Mouse (Mus musculus) cortical plate, adult 2 months (tissue): ENCODE measurements around the gene Lipm. TPM values are rescaled to one million over a fixed set of nuclear protein-coding genes. Genes with fewer than 3 reads are reported as not detected.
A peak's percentile ranks its signal among the peaks of the same experiment; 100 is the strongest.

Source experiments
- H3K27ac ChIP-seq: fragments of 200-500 bp; 2 replicates; pipeline ENCODE4 v1.5.1; 2012; ENCODE audit warnings: low read length, control low read depth, inconsistent platforms; ENCODE audit not compliant: insufficient read depth
- H3K4me1 ChIP-seq: fragments of 200-500 bp; 2 replicates; pipeline ENCODE4 v1.6.1; 2011; ENCODE audit warnings: low read length; ENCODE audit not compliant: control insufficient read depth, insufficient read depth
- H3K4me3 ChIP-seq: fragments of 200-500 bp; 2 replicates; pipeline ENCODE4 v1.5.1; 2011; ENCODE audit warnings: mild to moderate bottlenecking, low read length, control low read depth; ENCODE audit not compliant: insufficient read depth
- CTCF ChIP-seq: fragments of 200-500 bp; IDR thresholded peaks from 2 replicates; pipeline ENCODE4 v1.5.1; 2011; ENCODE audit warnings: mild to moderate bottlenecking, control low read depth, low read length; ENCODE audit not compliant: insufficient read depth; ENCODE audit errors: extremely low read depth
- POLR2A ChIP-seq: fragments of 200-500 bp; IDR thresholded peaks from 2 replicates; pipeline ENCODE4 v1.6.1; 2011; ENCODE audit warnings: mild to moderate bottlenecking, low read length, control low read depth; ENCODE audit not compliant: insufficient read depth; ENCODE audit errors: extremely low read depth
- polyA plus RNA-seq: library from polyadenylated mRNA; depleted of rRNA; stranded (reverse); fragments of >200 nt; gene quantifications from 2 replicates; pipeline ENCODE4 v1.2.3, GENCODE M21; 2012

Gene Lipm
- polyA plus RNA-seq, 1 experiment: 0.13 TPM

- H3K27ac ChIP-seq: no peak overlapping the region
- TF ChIP-seq POLR2A (no peak), CTCF (no peak)
Observed at GRCm38 (mm10) chr19:34101888-34102287, 1.2 kb downstream of the Lipm start.

GRCm38 (mm10) chr19:34104841-34105240 lies 4.1 kb downstream of the Lipm start:
- no peaks in the 10 kb centered on the region for H3K4me1 ChIP-seq
- no peak overlapping the region for H3K4me3 ChIP-seq
- H3K27ac ChIP-seq: no peak overlapping the region
- TF ChIP-seq CTCF (no peak), POLR2A (no peak)

More at GRCm38 (mm10) chr19:34101888-34102287, 1.2 kb downstream of the Lipm start:
- Histone ChIP-seq H3K4me3 (no peak overlapping the region), H3K4me1 (no peaks in the 10 kb centered on the region)

GRCm38 (mm10) chr19:34119102-34119501 lies 18.4 kb downstream of the Lipm start:
- Histone ChIP-seq H3K4me1 (no peaks in the 10 kb centered on the region), H3K27ac (no peak overlapping the region), H3K4me3 (no peak overlapping the region)
- no peak for TF ChIP-seq CTCF
- no peak for TF ChIP-seq POLR2A

- Histone ChIP-seq H3K27ac (no peak overlapping the region), H3K4me3 (no peak overlapping the region), H3K4me1 (no peaks in the 10 kb centered on the region)
- no peak for TF ChIP-seq CTCF
- TF ChIP-seq POLR2A: no peak
Observed at GRCm38 (mm10) chr19:34119653-34120052, 18.9 kb downstream of the Lipm start.

- no peaks in the 10 kb centered on the region for H3K4me1 ChIP-seq
- no peak overlapping the region for H3K4me3 ChIP-seq
- TF ChIP-seq POLR2A: no peak
- TF ChIP-seq CTCF: no peak
- no peak overlapping the region for H3K27ac ChIP-seq
Observed at GRCm38 (mm10) chr19:34120107-34120731, 19.5 kb downstream of the Lipm start.

- Histone ChIP-seq H3K4me3 (no peak overlapping the region), H3K4me1 (no peaks in the 10 kb centered on the region), H3K27ac (no peak overlapping the region)
- TF ChIP-seq POLR2A: no peak
- no peak for TF ChIP-seq CTCF
Observed at GRCm38 (mm10) chr19:34138720-34139430, 38.1 kb downstream of the Lipm start.

GRCm38 (mm10) chr19:34139431-34140046 lies 38.8 kb downstream of the Lipm start:
- no peak for TF ChIP-seq POLR2A
- TF ChIP-seq CTCF: no peak
- Histone ChIP-seq H3K4me3 (no peak overlapping the region), H3K4me1 (no peaks in the 10 kb centered on the region), H3K27ac (no peak overlapping the region)

- Histone ChIP-seq H3K4me1 (no peaks in the 10 kb centered on the region), H3K27ac (no peak overlapping the region), H3K4me3 (no peak overlapping the region)
- no peak for TF ChIP-seq POLR2A
- TF ChIP-seq CTCF: no peak
Observed at GRCm38 (mm10) chr19:34148421-34148820, 47.7 kb downstream of the Lipm start.

GRCm38 (mm10) chr19:34151909-34152308 lies 51.2 kb downstream of the Lipm start:
- Histone ChIP-seq H3K4me1 (no peaks in the 10 kb centered on the region), H3K4me3 (no peak overlapping the region), H3K27ac (no peak overlapping the region)
- TF ChIP-seq POLR2A (no peak), CTCF (peak; percentile 64)

- TF ChIP-seq POLR2A (no peak), CTCF (no peak)
- no peak overlapping the region for H3K4me3 ChIP-seq
- H3K27ac ChIP-seq: no peak overlapping the region
- no peaks in the 10 kb centered on the region for H3K4me1 ChIP-seq
Observed at GRCm38 (mm10) chr19:34153263-34154144, 52.8 kb downstream of the Lipm start.
